Mouse (Mus musculus): ENCODE results near the gene Wdr31. TPM values are rescaled to one million over a fixed set of nuclear protein-coding genes. Genes with fewer than 3 reads are reported as not detected.

Wdr31 gene
- total and polyA plus RNA-seq, 3 experiments: 3.0 to 5.0 (median 3.8) TPM

DNA sequence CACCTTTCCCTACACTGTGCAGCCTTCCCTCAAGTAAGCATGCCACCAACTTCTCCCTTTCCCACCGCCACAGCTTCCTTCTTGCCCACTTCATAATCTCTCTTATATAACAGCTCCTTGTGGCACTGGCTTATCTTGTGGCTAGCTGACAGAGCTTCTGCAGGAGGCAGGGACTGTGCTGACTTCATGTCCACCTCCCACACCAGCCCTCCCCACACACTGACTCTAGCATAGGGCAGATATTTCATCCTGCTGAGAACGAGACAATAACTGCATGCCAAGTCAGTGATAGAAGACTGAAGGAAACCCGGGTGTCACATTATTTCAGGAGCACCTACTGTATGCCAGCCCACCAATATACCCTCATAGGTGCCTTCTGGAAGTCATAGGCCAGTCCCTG lies 44.8 kb upstream of the Wdr31 start:
- Histone ChIP-seq H3K9me3 (replicated peaks; ENCODE audit: low read length) (no peaks in the 10 kb centered on the region), H3K27me3 (replicated peaks) (no peaks in the 10 kb centered on the region), H3K36me3 (replicated peaks in 1 of 2; ENCODE audit: control insufficient read depth in 1 of 2, insufficient read depth in 1 of 2, low read length in 1 of 2) (peaks cover 36 to 54% of the 10 kb centered on the region in 2 experiments), H3K4me2 (ENCODE audit: insufficient read depth, low read depth, poor library complexity, severe bottlenecking) (no peak overlapping the region), H3K79me2 (replicated peaks; ENCODE audit: control insufficient read depth, extremely low read depth, insufficient read depth, poor library complexity, severe bottlenecking) (no peaks in the 10 kb centered on the region; the same call in 1 of the 2 replicates), H3K4me3 (replicated peaks in 1 of 3; ENCODE audit: low read depth in 2 of 3, low read length in 2 of 3, poor library complexity in 1 of 3) (no peak overlapping the region), H3K9ac (ENCODE audit: insufficient read depth, low read depth) (no peak overlapping the region), H3K27ac (ENCODE audit: insufficient read depth, low read depth) (no peak overlapping the region), H3K4me1 (ENCODE audit: control insufficient read depth in 1 of 2, insufficient read depth in 2 of 2) (peaks cover 9 to 36% of the 10 kb centered on the region in 2 experiments)
- TF ChIP-seq CTCF (conservative IDR thresholded peaks at IDR 0.05 in 1 of 2, IDR thresholded peaks at IDR 0.05 in 1 of 2; ENCODE audit: low read depth in 2 of 2, low read length in 2 of 2): no peak
- no peak for TF ChIP-seq EP300 (IDR thresholded peaks at IDR 0.05; ENCODE audit: low read length)
- TF ChIP-seq MEF2A (IDR thresholded peaks at IDR 0.05; ENCODE audit: borderline replicate concordance, low read depth, low read length): no peak
- TF ChIP-seq MAX (IDR thresholded peaks at IDR 0.05; ENCODE audit: low read length): no peak
- TF ChIP-seq HCFC1 (IDR thresholded peaks at IDR 0.05; ENCODE audit: low read depth, low read length): no peak
- no peak for TF ChIP-seq SMC3 (IDR thresholded peaks at IDR 0.05; ENCODE audit: low read depth, low read length)
- no peak for TF ChIP-seq KAT2A (IDR thresholded peaks at IDR 0.05; ENCODE audit: insufficient replicate concordance, low read length)
- no peak for TF ChIP-seq MYC (IDR thresholded peaks at IDR 0.05; ENCODE audit: low read depth, low read length)
- TF ChIP-seq UBTF (IDR thresholded peaks at IDR 0.05; ENCODE audit: low read depth, low read length): no peak
- no peak for TF ChIP-seq JUND (conservative IDR thresholded peaks at IDR 0.05; ENCODE audit: low read depth, low read length)
- in situ Hi-C loops (cut with MboI; ENCODE audit: low pct_ligation_motif_present, low pct_unique_long_range_greater_than_20kb, low sequenced_read_pairs): loop anchor here (10.0 kb wide), 1 partner anchor 171 kb away; no protein-coding TSS in a partner anchor
- no peak for DNase-seq (ENCODE audit: extremely low read depth)
- dilution Hi-C loops (cut with MboI; ENCODE audit: extremely low pct_ligation_motif_present, extremely low pct_unique_long_range_greater_than_20kb, low sequenced_read_pairs): no loop called here

DNA sequence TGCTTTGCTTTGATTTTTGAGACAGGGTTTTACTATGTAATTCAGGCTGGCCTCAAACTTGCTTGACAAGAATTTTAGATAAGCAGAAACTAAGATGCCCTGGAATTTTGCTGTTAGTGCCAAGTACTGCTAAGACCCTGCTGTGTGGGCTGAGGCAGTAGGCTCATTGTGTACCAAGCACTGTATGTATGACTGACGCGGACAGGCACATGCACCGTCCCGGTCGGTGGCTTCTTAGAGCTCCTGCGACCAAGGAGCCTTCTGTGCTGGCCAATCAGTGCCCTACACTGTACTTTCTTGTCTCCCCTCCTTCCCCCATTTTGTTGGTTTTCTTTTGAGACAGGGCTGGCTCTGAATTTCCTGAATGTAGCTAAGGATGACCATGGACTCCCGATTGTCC lies 44.3 kb upstream of the Wdr31 start:
- H3K4me2 ChIP-seq (ENCODE audit: insufficient read depth, low read depth, poor library complexity, severe bottlenecking): no peak overlapping the region

DNA sequence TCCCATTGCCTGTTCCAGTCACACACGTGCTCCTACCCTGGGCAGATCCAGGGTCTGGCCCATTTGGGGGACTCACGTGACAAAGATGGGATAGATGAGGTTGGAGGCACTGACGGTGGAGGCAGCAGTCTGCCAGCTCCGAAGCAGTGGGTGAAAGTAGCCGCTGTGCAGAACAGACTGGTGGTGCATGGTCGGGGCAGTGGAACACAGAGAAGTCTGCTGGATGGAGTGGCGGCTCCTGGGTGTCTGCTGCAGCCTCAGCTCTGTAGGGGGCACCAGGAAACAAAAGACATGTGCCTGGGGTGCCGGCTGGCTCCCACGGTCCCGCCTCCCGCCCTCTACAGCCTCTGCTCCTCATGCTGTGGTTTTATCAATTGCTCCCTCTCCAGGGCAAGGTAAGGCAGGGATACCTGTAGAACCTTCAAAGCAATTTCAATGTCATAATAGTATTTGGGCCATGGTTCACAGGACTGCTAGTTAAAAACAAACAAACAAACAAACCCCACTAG lies 43.4 kb upstream of the Wdr31 start:
- Histone ChIP-seq H3K9me3 (replicated peaks; ENCODE audit: low read length) (no peaks in the 10 kb centered on the region), H3K79me2 (replicated peaks; ENCODE audit: control insufficient read depth, extremely low read depth, insufficient read depth, poor library complexity, severe bottlenecking) (no peaks in the 10 kb centered on the region; the same call in 1 of the 2 replicates), H3K4me3 (replicated peaks in 1 of 3; ENCODE audit: low read depth in 2 of 3, low read length in 2 of 3, poor library complexity in 1 of 3) (no peak overlapping the region), H3K27me3 (replicated peaks) (no peaks in the 10 kb centered on the region), H3K4me1 (ENCODE audit: control insufficient read depth in 1 of 2, insufficient read depth in 2 of 2) (peaks cover 9 to 31% of the 10 kb centered on the region in 2 experiments), H3K36me3 (replicated peaks in 1 of 2; ENCODE audit: control insufficient read depth in 1 of 2, insufficient read depth in 1 of 2, low read length in 1 of 2) (peaks cover 50 to 69% of the 10 kb centered on the region in 2 experiments), H3K9ac (ENCODE audit: insufficient read depth, low read depth) (no peak overlapping the region), H3K4me2 (ENCODE audit: insufficient read depth, low read depth, poor library complexity, severe bottlenecking) (no peak overlapping the region), H3K27ac (ENCODE audit: insufficient read depth, low read depth) (no peak overlapping the region)
- DNase-seq (ENCODE audit: extremely low read depth): no peak
- in situ Hi-C loops (cut with MboI; ENCODE audit: low pct_ligation_motif_present, low pct_unique_long_range_greater_than_20kb, low sequenced_read_pairs) (loop anchor here (10.0 kb wide), 1 partner anchor 169 kb away; no protein-coding TSS in a partner anchor), dilution Hi-C loops (cut with MboI; ENCODE audit: extremely low pct_ligation_motif_present, extremely low pct_unique_long_range_greater_than_20kb, low sequenced_read_pairs) (no loop called here)
- TF ChIP-seq RCOR1 (conservative IDR thresholded peaks at IDR 0.05; ENCODE audit: low read depth, low read length): no peak
- TF ChIP-seq KAT2A (IDR thresholded peaks at IDR 0.05; ENCODE audit: insufficient replicate concordance, low read length): no peak
- TF ChIP-seq JUND (conservative IDR thresholded peaks at IDR 0.05; ENCODE audit: low read depth, low read length): no peak
- TF ChIP-seq POLR2A (IDR thresholded peaks at IDR 0.05; ENCODE audit: low read depth, low read length): no peak
- TF ChIP-seq USF1 (IDR thresholded peaks at IDR 0.05; ENCODE audit: low read depth, low read length): no peak
- no peak for TF ChIP-seq ZNF384 (IDR thresholded peaks at IDR 0.05; ENCODE audit: low read depth, low read length)
- TF ChIP-seq CTCF (conservative IDR thresholded peaks at IDR 0.05 in 1 of 2, IDR thresholded peaks at IDR 0.05 in 1 of 2; ENCODE audit: low read depth in 2 of 2, low read length in 2 of 2): no peak
- TF ChIP-seq ELF1 (IDR thresholded peaks at IDR 0.05; ENCODE audit: low read depth, low read length): no peak
- no peak for TF ChIP-seq ZMIZ1 (IDR thresholded peaks at IDR 0.05; ENCODE audit: low read depth, low read length)
- no peak for TF ChIP-seq CHD1 (IDR thresholded peaks at IDR 0.05; ENCODE audit: low read depth, low read length)
- no peak for TF ChIP-seq GABPA (IDR thresholded peaks at IDR 0.05; ENCODE audit: insufficient replicate concordance, low read depth, low read length)
- TF ChIP-seq POLR2AphosphoS2 (IDR thresholded peaks at IDR 0.05; ENCODE audit: low read depth, low read length): no peak
- no peak for TF ChIP-seq IRF4 (IDR thresholded peaks at IDR 0.05; ENCODE audit: low read depth, low read length)

More for the DNA sequence above, 44.3 kb upstream of the Wdr31 start:
- H3K9ac ChIP-seq (ENCODE audit: insufficient read depth, low read depth): no peak overlapping the region
- no peaks in the 10 kb centered on the region for H3K9me3 ChIP-seq (replicated peaks; ENCODE audit: low read length)
- no peaks in the 10 kb centered on the region for H3K27me3 ChIP-seq (replicated peaks)
- no peak for TF ChIP-seq IRF4 (IDR thresholded peaks at IDR 0.05; ENCODE audit: low read depth, low read length)
- no peak for TF ChIP-seq NELFE (IDR thresholded peaks at IDR 0.05; ENCODE audit: low read depth, low read length)
- no peak for TF ChIP-seq UBTF (IDR thresholded peaks at IDR 0.05; ENCODE audit: low read depth, low read length)
- TF ChIP-seq MYC (IDR thresholded peaks at IDR 0.05; ENCODE audit: low read depth, low read length): no peak
- H3K36me3 ChIP-seq (replicated peaks in 1 of 2; ENCODE audit: control insufficient read depth in 1 of 2, insufficient read depth in 1 of 2, low read length in 1 of 2): peaks cover 41 to 59% of the 10 kb centered on the region in 2 experiments
- H3K4me3 ChIP-seq (replicated peaks in 1 of 3; ENCODE audit: low read depth in 2 of 3, low read length in 2 of 3, poor library complexity in 1 of 3): no peak overlapping the region
- DNase-seq (ENCODE audit: extremely low read depth): no peak
- in situ Hi-C loops (cut with MboI; ENCODE audit: low pct_ligation_motif_present, low pct_unique_long_range_greater_than_20kb, low sequenced_read_pairs): loop anchor here (10.0 kb wide), 1 partner anchor 170 kb away; no protein-coding TSS in a partner anchor
- peaks cover 9 to 35% of the 10 kb centered on the region in 2 experiments for H3K4me1 ChIP-seq (ENCODE audit: control insufficient read depth in 1 of 2, insufficient read depth in 2 of 2)
- dilution Hi-C loops (cut with MboI; ENCODE audit: extremely low pct_ligation_motif_present, extremely low pct_unique_long_range_greater_than_20kb, low sequenced_read_pairs): no loop called here
- no peak overlapping the region for H3K27ac ChIP-seq (ENCODE audit: insufficient read depth, low read depth)
- H3K79me2 ChIP-seq (replicated peaks; ENCODE audit: control insufficient read depth, extremely low read depth, insufficient read depth, poor library complexity, severe bottlenecking): no peaks in the 10 kb centered on the region; the same call in 1 of the 2 replicates
